Mouse (Mus musculus) C2C12 (cell line): ENCODE results near the gene Sae1. TPM values are rescaled to one million over a fixed set of nuclear protein-coding genes. Genes with fewer than 3 reads are reported as not detected.

ENCODE experiments used
- H3K27me3 ChIP-seq: one replicate; pipeline ENCODE4 v1.6.1; 2011; ENCODE audit not compliant: control insufficient read depth, insufficient read depth, insufficient read length
- H3K36me3 ChIP-seq: one replicate; pipeline ENCODE4 v1.6.1; 2011; ENCODE audit not compliant: control insufficient read depth, insufficient read depth
- H3K4me3 ChIP-seq: one replicate; pipeline ENCODE4 v1.5.1; 2011; ENCODE audit warnings: mild to moderate bottlenecking, control low read depth; ENCODE audit not compliant: poor library complexity, insufficient read depth, severe bottlenecking
- H3K79me2 ChIP-seq: one replicate; pipeline ENCODE4 v1.6.1; 2011; ENCODE audit not compliant: control insufficient read depth, insufficient read depth
- H3K79me3 ChIP-seq: one replicate; pipeline ENCODE4 v1.6.1; 2011; ENCODE audit warnings: low read depth, control low read depth
- H3ac ChIP-seq: one replicate; pipeline ENCODE3; 2011; ENCODE audit warnings: low read depth; ENCODE audit not compliant: control insufficient read depth, insufficient read length
- CEBPB ChIP-seq: IDR thresholded peaks from one replicate; pipeline ENCODE4 v1.6.1; 2011; ENCODE audit warnings: low read depth, mild to moderate bottlenecking, control low read depth, moderate library complexity
- CTCF ChIP-seq: IDR thresholded peaks from one replicate; pipeline ENCODE4 v1.5.1; 2011; ENCODE audit not compliant: control insufficient read depth, insufficient read depth, insufficient read length
- FOSL1 ChIP-seq: IDR thresholded peaks from one replicate; pipeline ENCODE4 v1.8.0; 2011; ENCODE audit warnings: mild to moderate bottlenecking, low read length; ENCODE audit not compliant: poor library complexity, insufficient read depth, severe bottlenecking
- MAX ChIP-seq: IDR thresholded peaks from one replicate; pipeline ENCODE4 v1.6.1; 2011; ENCODE audit warnings: mild to moderate bottlenecking, control low read depth
- MYOD1 ChIP-seq: IDR thresholded peaks from one replicate; pipeline ENCODE4 v1.6.1; 2011; ENCODE audit warnings: low read depth; ENCODE audit not compliant: control insufficient read depth, insufficient read length
- MYOG ChIP-seq: IDR thresholded peaks from one replicate; pipeline ENCODE4 v1.6.1; 2011; ENCODE audit not compliant: control insufficient read depth, insufficient read length; ENCODE audit errors: extremely low read depth
- USF1 ChIP-seq: IDR thresholded peaks from one replicate; pipeline ENCODE4 v1.6.1; 2011; ENCODE audit warnings: low read depth, mild to moderate bottlenecking, control low read depth, moderate library complexity
- polyA plus RNA-seq: library from polyadenylated mRNA; unstranded; fragments of >200 nt; fragmentation: generic; extraction: Trizol; gene quantifications from one replicate; pipeline ENCODE4 v1.2.1, GENCODE M21; 2012; ENCODE audit warnings: missing spikeins

Sae1 gene
- polyA plus RNA-seq, 1 experiment = 218 TPM

- peaks cover 23% of the 10 kb centered on the region for H3K79me2 ChIP-seq
These were observed 101.3 kb downstream of the Sae1 start, which contains the start of gene Ccdc9 for GRCm38 (mm10) chr7:16286026-16286961. Gene Ccdc9 (minus strand): TSS chr7:16286795.

DNA sequence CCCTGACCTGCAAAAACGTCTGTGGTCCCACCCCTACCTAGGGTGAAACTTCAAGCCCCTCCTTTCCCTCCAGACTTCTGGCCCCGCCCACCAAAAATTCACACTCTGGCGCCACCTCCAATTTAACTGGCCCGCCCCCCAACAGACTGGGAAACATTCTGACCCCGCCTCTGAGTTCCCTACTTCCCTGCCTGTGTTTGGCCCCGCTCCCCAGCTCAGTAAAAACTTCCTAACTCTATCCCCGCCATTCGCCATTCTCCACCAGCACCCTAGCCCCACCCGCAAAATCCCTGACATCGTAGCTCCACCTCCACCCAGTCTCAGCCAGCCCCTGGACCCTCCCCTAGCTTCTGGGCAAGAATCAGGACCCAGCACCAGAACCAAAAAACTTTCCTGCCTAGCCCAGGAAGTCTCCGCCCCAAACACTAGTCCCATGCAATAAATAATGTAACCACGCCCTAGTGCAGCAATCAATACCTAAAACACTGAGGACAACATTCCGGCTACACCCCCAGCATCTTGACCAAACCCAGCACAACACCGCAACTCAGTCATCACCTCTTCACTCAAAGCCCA is 102.1 kb downstream of the Sae1 start:
- H3K36me3 ChIP-seq = peaks cover 27% of the 10 kb centered on the region
- peak overlapping the region; percentile 40 for H3ac ChIP-seq
- H3K79me2 ChIP-seq = peaks cover 23% of the 10 kb centered on the region
- H3K79me3 ChIP-seq = peaks cover 13% of the 10 kb centered on the region
- H3K4me3 ChIP-seq = peak overlapping the region; percentile 30
- no peaks in the 10 kb centered on the region for H3K27me3 ChIP-seq
- TF ChIP-seq USF1 (no peak), MYOG (no peak), FOSL1 (no peak), CEBPB (no peak), MYOD1 (no peak), CTCF (no peak), MAX (no peak)

More at GRCm38 (mm10) chr7:16286026-16286961, 101.3 kb downstream of the Sae1 start, which contains the start of gene Ccdc9:
- no peaks in the 10 kb centered on the region for H3K27me3 ChIP-seq
- H3K4me3 ChIP-seq = peak within 1 kb of the TSS; percentile 30
- H3ac ChIP-seq = peak within 1 kb of the TSS; percentile 67
- TF ChIP-seq CEBPB (no peak), MAX (peak; percentile 53), USF1 (peak; percentile 85), CTCF (no peak)
- peaks cover 24% of the 10 kb centered on the region for H3K36me3 ChIP-seq
- peaks cover 13% of the 10 kb centered on the region for H3K79me3 ChIP-seq

DNA sequence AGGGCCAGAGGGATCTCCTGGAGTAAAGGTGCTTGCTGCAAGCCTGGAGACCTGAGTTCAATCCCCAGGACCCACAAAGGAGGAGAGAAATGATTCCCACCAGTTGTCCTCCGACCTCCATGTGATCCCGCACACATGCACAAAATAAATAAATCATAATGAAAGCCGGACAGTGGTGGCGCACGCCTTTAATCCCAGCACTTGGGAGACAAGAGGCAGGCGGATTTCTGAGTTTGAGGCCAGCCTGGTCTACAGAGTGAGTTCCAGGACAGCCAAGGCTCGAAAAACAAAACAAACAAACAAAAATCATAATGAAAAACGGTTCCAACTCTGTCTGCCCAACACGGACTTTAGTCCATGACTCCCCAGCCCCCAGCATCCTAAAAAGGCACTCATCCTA is 102.7 kb downstream of the Sae1 start:
- Histone ChIP-seq H3K36me3 (peaks cover 27% of the 10 kb centered on the region), H3K4me3 (peak overlapping the region; percentile 30), H3K79me3 (peaks cover 13% of the 10 kb centered on the region), H3K27me3 (no peaks in the 10 kb centered on the region), H3K79me2 (peaks cover 23% of the 10 kb centered on the region), H3ac (peak overlapping the region; percentile 24)
- TF ChIP-seq MAX = no peak
- TF ChIP-seq MYOG = no peak
- TF ChIP-seq MYOD1 = no peak
- no peak for TF ChIP-seq CTCF
- TF ChIP-seq USF1 = no peak
- TF ChIP-seq CEBPB = no peak
- no peak for TF ChIP-seq FOSL1

GRCm38 (mm10) chr7:16284001-16284400 is 103.6 kb downstream of the Sae1 start:
- Histone ChIP-seq H3K79me2 (peaks cover 23% of the 10 kb centered on the region), H3K36me3 (peaks cover 29% of the 10 kb centered on the region), H3K4me3 (no peak overlapping the region), H3ac (no peak overlapping the region), H3K79me3 (peaks cover 13% of the 10 kb centered on the region), H3K27me3 (no peaks in the 10 kb centered on the region)
- no peak for TF ChIP-seq MYOD1
- TF ChIP-seq CTCF = no peak
- TF ChIP-seq CEBPB = no peak
- TF ChIP-seq MYOG = no peak
- no peak for TF ChIP-seq USF1
- TF ChIP-seq MAX = no peak
- no peak for TF ChIP-seq FOSL1

GRCm38 (mm10) chr7:16282334-16282733 is 105.3 kb downstream of the Sae1 start:
- H3K79me2 ChIP-seq = peaks cover 23% of the 10 kb centered on the region
- no peaks in the 10 kb centered on the region for H3K27me3 ChIP-seq
- no peak overlapping the region for H3K4me3 ChIP-seq
- H3K79me3 ChIP-seq = peaks cover 13% of the 10 kb centered on the region
- no peak overlapping the region for H3ac ChIP-seq
- H3K36me3 ChIP-seq = peaks cover 33% of the 10 kb centered on the region
- TF ChIP-seq MYOG (no peak), USF1 (no peak), FOSL1 (no peak), MYOD1 (no peak), MAX (no peak), CTCF (no peak), CEBPB (no peak)
